Mouse (Mus musculus): ENCODE measurements around the gene Poc1b.

The Poc1b gene

DNA sequence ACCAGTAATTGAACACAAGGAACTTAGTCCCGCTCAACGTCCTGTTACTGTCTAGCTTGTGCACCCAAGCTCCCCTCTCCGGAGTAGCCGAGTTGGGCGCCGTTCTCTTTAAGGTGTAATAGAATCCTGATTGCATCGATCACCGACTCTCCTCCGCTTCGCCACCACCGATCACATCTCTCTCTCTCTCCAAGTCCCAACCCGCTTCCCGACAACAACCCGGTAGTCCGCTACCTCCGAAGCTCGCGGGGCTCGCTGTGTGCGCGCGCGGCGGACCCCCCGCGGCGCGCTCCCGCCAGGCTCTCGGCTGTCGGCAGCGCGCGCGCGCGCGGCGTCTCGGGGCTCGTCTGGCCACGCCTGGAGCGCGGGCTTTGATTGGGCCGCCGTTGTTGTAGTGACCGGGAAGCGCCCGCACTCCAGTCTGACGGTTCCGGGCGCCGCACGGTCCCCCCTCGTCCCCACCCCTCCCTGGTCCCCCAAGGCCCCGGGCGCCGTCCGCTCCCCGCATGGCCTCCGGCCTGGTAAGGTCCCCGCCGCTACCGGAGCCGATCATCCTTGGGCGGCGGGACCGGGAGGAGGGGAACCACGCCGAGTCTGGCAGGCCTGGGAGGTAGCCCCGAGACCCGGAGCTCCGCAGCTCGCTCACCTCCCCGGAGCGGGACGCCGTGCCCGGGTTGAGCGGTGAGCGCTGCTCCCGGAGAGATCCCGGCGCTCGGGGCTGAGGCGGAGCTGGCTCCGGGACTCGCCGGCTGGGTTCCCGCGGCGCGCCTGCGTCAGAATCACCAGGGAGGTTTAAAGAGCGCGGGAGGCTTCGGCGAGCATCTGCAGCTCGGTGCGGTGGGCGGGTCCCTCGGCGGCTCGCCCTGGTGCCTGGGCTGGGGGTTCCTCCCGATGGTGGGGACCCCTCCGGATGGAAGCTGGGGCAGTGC lies at the start of gene Poc1b:
Poc1b (plus strand) TSS at position 334 of the 929 bp plus-strand sequence.
- peak; percentile 96 for DNase-seq

DNA sequence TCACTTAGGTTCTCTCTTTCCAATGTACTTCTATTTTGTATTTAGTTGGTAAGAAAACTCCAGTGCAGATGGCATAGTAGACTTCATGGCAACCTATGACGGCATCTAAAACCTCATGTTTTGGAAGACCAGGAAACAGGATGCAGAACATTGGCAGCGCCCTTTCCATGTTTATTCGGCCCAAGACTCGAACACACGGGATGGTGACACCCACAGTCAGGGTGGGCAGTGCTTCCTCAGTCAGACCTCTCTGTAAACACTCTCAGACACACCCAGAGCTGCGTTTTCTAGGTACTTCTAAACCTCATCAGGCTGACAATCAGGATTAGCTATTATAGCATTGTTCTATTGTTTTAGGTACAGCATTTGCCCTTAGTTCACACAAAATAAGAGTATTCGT lies 46.2 kb upstream of the Poc1b start:
- no peak for DNase-seq

DNA sequence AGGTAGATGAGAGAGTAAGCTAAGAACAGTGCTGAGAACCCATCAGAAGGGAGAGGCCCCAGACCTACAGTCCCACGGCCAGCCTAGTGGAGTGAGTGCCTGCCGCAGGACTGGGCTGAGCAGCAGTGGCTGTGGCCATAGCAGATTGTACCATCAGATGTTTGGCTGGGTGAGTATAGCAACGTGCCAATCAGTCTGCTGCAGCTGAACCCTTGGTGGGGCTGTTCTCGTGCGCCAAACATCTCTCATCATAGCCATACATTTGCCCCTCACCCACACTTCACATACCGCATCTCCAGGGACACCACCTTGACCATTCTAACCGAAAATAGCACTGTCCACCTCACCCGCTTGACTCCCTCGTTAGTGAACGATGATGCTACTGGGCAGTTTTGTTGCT lies 45.4 kb upstream of the Poc1b start:
- DNase-seq, result no peak

DNA sequence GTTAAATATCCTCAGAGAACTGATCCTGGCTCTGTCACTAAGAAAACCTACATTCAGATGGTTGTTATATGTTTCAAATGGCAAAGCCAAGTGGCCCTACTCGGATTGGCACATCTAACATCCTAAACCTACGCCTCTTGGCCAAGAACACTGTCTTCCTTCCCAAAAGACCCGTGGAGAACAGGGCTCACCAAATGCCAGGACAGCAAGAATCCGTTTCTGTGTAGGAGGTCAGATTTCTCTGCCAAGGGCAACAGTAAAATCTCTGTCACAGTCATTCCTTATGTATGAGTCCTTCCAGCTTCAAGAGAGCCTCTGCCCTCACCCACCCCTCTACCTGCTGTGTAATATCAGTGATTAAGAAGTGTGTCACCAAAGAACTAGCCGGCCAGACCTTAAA lies 44.3 kb upstream of the Poc1b start:
- no peak for DNase-seq

DNA sequence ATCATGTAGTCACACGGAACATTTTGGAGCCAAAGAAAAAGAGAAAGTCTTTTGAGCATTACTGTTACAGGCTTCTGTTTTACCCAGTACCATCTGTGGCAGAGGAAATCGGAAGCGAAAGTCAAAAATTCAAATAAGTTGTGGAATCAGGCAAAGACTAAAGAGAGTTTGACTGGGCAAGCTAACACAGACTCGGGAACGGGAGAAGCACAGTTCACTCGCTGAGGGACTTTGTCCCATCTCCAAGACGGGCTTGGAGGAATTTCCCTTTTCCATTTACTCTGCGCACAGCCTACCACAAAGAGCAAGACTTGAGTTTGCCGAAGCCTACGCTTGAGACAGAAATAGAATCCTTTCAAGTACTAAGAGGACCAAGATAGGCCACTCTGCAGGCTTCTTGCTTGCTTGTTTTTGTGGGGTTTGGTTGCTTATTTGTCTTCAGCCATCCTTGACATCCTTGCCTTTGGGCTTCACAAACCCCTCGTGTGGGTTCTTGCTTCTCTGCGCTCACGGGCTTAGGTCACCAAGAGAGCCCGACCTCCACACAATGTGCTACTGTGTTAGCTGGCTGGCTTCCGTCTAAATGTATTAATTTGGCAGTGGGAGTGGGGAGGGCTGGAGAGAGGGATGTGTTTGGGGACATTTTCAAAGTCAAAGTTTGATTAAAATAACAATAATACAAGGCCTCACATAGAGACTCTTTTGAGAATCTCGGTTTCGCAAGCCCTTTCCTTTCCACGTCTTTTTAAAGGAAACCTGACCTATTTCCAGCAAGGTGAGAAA lies 30.5 kb upstream of the Poc1b start:
- peak; percentile 17 for DNase-seq

DNA sequence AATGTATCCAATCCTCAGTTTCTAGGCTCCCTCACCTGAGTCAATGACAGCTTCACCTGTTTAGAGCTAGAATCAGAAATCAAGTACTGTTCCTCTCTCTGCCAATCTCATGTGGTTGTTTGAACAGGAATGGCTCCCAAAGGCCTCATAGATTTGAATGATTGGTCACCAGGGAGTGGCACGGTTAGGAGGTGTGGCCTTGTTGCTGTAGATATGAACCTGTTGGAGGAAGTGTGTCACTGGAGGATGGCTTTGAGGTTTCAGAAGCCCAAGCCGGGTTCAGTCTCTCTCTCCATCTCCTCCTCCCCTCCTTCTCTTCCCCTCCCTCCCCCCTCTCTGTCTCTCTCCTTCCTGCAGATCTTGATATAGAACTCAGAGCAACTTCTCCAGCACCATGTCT lies 28.2 kb upstream of the Poc1b start:
- no peak for DNase-seq

DNA sequence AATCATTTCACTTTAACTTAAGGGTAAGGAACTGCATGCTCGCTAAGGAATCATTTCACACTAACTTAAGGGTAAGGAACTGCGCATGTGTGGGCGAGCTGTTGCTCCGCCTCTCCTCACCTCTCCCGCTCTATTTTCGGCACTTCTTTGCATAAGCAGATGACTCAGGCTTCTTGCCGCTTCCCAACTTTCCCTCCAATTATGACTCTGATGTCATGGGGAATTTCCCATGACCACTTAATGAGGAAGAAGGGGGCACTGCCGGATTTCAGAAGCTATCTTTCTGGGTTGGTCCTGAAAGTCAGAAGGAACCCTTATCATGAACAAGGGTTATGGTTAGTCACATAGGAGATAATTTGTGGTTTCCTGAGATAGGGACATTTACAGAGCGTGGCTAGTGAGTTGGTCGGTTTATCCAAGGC lies 25.3 kb upstream of the Poc1b start:
- no peak for DNase-seq

DNA sequence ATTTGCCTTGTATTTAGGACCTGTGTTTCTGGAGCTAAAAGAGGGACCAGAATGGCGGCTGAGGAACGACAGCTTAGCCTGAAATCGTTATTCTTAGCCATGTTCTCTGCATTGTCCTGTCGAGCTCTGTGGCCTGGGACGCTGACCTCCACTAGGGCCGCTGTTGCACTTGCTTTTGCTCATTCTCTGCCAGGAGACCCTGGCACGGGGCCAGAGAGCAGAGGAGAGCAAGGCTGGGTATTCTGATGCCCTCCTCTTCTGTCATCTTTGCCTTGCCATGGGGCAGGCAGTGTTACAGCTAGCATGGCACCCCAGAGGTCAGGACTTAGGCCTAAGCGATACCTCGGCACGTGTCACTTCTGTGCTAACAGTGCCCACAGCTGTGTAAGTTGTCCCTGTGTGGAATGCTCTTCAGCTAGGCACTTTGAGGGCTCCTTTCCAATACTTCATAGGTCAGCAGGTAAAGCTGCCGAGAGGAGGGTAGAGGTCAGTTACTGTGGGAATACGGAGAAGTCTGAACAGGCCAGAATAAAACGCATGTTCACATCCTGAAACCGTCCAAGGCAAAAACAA lies 23.3 kb upstream of the Poc1b start:
- DNase-seq, result no peak

DNA sequence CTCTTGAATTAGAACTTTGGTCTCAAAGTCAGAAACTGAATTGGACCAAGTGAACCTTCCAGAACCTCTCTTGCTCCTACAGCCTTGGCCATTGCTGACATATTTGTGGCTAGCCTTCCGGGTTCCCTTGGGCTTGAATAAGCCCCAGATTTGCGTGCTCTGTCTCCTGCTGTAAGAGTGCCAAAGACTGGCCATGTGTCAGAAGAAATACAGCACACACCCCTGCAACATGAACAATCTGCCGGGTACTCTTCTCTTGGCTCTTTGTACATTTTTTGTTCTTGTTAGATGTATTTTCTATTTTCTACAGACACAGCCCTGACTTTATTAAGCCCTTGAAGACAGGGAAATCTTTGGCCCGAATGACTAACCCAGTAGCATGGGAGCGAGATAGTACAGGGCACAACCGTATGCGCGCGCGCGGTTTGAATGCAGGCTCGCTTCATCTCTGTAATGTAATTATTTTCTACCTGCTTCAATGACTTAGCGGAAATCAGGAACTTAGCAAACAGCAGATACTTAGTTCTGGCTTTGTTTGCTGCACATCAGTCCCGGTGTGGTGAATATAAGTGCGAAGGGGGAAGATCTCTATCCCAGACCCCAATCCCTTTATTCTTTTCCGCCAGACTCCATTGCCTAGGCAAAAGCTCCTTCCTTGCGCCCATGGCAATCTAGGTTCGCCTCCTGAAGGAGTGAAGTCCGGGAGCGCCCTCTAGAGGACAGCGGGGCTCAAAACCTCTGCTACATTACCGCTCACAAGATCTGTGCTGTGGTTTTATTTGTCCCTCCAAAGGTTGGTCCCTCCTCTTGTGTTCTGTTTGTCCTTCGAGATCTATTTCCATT lies 22.2 kb upstream of the Poc1b start:
- DNase-seq, result peak; percentile 92

DNA sequence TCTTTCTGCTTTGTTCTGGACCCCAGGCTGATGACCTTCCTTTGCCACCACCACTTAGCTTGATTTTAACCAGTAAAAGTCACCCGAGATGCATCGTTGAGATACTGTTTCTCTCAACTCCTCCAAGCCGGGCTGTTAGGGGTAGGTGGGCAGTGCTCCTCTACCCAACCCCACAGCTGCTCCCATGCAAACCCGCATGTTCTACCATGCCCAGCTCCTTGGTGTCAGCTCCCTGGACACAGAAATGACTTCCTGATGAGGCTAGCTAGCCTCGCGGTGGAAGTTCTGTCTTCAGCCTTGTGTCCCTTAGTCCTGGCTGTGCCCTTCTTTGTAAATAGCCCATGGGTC lies 21.6 kb upstream of the Poc1b start:
- no peak for DNase-seq

DNA sequence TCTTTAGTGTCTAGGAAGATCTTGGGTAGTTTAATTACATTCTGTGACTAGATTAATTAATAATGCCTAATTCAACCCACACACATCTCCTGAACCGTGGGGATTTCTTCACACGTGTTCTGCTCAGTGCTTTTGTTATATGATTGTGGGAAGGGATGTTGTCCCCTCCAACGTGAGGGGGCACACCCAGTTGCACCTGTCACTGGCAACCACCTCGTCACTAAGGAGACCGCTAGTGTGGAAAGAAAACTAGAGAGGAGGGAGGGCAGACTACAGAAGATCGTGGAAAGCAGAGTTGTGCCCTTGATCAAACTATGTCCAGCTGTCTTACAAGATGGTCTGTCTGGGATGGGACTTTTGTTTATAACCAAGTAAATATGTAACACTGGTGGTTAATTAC lies 20.8 kb upstream of the Poc1b start:
- DNase-seq, result no peak

DNA sequence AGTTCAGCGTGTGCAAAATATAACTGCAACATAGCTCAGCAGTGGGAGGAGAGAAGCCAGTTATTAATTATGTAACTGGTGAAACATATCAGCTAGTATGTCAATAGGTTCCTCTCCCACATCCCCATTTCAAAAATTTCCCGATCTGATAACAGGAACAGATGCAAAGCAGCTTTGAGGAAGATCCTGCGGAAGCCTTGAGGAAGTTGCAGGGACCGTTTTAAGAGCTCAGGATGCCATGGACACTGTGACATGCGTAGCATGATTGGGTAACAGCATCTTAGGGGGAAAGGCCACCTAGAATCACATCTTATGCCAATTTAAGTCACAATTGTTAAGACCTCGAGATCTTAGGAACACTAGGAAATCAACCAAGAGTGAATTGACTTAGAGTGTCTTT lies 16.9 kb upstream of the Poc1b start:
- no peak for DNase-seq

DNA sequence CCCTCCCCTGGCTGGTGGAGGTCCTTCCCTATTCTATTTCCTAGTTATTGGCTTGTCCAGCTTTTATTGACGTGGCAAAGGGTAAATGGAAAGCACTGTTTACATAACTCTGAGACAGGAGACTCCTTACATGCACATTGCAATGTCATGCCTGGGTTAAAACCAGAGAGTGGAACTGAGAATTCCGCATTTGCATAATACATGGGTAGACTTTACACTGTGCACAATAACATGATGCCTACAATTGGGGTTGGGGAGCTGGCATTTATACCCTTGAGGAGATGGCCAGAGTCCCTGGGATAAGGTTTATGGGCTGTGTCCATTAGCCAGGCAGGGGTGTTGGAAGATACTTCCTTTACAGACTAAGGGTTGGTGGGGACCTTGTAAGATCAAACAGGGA lies 13.5 kb upstream of the Poc1b start:
- no peak for DNase-seq

DNA sequence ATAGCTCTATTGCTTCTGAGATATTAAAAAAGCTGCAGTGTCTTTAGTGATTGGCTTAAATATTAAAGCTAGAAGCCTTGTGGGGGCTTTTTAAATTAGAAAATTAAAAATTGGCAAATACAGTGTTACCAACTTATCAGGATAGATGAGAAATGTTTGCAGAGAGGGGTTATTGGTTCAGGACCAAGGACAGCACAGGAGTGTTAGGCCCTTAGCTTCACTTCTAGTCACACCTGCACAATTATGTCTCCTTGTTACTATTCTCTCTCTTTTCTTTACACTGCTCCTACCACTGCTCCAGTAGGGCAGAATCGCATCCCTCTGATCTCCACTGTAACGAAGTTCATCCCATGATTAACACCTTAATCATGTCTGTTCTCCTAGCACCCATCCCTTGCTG lies 11.7 kb upstream of the Poc1b start:
- DNase-seq, result peak; percentile 46

DNA sequence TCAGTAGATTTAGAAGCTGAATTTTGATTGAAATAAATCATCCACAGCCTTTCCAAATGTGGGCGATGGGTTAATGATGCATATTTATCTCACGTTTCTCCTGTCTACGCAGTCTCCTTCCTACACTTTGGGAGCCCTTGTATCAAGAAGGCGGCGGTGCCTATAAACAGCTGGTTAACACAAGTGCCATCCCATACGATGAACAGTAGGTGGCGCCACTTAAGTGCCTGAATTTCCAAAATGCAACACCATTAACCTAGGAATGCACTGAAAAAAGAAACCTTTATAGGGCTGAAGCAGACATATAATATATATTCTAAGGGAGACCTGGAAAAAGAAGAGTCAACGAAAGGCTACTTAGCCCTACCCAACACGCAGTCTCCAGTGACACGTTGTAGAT lies 9.5 kb upstream of the Poc1b start:
- peak; percentile 49 for DNase-seq

DNA sequence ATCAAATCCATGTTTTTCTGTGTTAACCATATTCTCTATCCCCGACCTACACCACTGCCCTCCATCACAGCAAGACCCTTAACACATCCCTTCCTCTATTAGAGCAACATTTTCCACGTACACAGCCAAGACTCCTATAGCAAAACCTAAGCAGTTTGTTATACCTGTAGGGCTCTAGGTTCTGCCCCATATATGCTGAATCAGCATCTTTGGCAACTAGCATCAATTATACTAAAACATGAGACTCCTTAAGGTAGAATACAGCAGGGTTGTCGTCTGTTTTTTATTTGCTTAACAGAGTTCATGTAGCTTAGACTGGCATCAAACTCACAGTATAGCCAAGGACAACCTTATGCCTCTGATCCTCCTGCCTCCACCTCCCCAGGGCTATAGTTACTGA lies 1.3 kb upstream of the Poc1b start:
- no peak for DNase-seq

DNA sequence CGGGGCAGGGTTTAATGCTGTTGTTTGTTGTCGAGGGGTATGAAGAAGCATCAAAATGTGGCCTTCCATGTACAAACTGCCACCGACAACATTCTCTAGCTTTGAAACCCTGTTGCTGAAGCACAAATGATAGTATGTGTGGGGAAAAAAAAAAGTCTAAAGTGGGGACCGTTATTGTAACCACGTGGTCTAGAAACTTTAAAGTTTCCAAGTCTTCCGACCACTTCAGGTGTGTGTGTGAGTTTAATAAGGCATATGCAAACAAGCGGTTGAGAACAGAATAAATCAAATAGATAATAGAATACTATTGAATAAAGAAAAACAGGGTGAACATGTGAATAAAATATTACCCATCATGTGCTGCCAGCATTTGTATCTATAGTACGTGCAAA lies 529 bp upstream of the Poc1b start:
- no peak for DNase-seq

DNA sequence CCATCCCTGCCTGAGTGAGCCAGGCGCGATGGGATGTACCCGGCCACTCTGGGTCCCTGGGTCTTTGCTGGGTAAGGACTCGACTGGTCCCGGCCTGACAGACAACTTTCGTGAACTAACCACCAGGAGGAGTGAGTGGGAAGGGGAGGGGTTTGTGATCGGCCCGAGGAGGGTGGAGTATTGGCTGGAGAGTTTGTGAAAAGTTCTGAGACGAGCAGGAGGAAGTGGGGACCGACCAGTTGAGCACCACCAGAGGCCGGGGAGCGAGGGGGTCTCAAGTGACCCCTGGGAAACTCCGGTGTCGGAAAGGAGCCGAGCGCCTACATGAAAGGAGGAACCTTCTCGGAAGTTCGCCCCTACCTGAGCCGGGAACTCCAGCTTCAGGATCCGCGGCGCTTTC lies 1.1 kb downstream of the Poc1b start, which contains the start of gene Galnt4:
Galnt4 (plus strand) TSS at position 196 of the 400 bp plus-strand sequence.
- DNase-seq, result peak; percentile 86

DNA sequence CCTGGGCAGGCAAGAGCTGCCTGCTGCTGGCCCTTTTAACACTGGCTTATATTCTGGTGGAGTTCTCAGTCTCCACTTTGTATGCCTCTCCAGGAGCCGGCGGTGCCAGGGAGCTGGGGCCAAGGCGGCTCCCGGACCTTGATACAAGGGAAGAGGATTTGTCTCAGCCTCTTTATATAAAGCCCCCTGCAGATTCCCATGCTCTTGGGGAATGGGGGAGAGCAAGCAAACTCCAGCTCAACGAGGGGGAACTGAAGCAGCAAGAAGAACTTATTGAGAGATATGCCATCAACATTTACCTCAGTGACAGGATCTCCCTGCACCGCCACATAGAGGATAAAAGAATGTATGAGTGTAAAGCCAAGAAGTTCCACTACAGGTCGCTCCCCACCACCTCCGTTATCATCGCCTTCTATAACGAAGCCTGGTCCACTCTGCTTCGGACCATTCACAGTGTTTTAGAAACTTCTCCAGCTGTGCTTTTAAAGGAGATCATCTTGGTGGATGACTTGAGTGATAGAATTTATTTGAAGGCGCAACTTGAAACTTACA lies 1.7 kb downstream of the Poc1b start:
- DNase-seq, result no peak

DNA sequence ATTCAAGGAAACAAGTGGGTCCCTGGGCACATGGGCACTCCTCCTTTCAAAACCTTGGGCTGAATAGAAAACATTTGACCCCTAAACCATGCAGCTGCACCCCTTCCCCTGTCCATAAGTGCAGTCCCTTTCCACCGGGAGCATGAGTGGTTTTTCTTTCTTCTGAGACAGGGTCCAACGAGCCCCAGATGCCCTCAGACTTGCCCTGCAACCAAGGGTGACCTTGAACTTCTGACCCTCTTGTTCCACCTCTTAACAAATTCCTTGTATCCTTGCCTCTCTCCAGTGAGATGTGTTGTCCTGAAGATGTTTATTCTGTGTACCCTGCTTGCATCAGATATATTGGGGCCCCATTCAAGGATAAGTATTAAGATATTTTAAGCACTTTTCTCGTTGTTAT lies 6.7 kb downstream of the Poc1b start:
- no peak for DNase-seq

DNA sequence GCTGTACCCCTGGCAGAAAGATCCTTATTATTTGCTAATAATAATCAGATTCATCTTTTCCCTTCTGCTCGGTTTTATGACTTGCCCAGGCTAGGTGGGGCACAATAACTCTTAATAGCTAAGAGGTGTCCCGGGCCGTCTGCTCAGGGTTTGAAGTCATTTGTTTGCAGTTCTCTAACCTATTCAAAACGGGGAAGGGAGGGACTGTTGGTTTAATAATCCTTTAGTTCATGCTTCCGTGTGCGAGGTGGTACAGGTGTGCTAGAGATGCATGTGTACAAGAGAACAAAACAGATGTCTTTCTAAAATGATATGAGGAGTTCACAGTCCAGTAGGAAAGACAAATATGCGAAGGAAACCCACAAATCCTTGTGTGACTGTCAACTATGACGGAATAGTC lies 7.5 kb downstream of the Poc1b start:
- DNase-seq, result no peak

DNA sequence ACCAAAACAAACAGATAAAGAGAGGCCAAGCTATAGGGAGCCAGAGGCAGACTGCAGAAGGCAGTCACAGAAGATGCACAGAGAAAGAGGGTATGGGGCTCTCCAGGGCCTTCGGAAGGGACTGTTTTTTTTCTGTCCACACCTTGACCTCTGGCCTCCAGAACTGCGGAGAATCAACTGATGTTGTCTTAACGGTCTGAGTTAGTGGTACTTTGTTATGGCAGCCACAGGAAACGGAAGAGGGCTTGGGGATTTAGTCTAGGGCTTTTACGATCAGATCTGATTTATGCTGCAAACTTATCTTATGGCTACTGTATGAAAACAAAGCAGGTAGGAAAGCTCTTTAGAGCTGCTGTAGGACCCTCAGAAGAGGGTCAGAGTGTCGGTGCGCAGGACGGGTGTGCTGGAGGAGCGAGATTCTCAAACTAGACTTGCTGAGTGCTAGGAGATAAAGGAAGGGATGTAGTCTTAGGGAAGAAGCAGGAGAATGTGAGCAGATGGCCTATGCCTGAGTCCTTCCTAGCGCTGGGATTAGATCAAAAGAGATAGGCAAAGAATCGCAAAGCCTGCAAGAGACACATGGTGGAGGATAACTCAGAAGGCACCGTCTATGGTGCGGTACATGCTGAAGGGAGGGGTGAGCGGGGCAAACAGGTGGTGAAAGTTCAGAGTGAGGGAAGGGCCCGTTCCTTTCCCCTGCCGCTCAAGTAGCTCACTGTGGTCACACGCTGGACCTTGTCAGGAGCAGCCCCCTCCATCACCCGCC lies 8.8 kb downstream of the Poc1b start:
- DNase-seq, result peak; percentile 58
